Mouse (Mus musculus): ENCODE measurements around the gene S100a3.
A peak's percentile ranks its signal among the peaks of the same experiment; 100 is the strongest.

S100a3 gene

GRCm38 (mm10) chr3:90560008-90560628 lies at the start of gene S100a3:
Gene S100a3, plus strand, starts transcription at chr3:90560578.
- DNase-seq (ENCODE audit: low read depth, low spot score) = no peak

DNA sequence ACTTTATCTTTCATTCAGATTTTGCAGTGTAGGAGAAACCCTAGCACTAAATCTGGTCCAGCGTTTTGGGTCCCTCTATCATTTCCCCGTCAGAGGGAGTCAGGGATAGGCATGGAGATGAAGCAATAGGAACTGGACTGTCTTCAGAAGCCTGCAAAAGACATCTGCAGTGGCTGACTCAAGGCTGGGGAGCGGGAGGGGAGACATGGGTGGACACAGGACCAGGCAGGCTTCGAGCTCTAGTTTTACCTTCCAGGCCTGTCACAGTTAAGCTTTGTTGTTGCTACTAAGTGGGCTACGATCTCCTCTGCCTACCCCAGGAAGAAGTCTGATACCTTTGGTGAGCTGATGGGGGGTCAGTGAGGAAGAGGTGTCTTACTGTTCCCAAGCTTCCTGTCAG lies 48.1 kb upstream of the S100a3 start:
- DNase-seq (ENCODE audit: low read depth, low spot score) = no peak

- DNase-seq (ENCODE audit: low read depth, low spot score) = peak; percentile 31
These were observed 47.3 kb upstream of the S100a3 start for GRCm38 (mm10) chr3:90512948-90513642.

DNA sequence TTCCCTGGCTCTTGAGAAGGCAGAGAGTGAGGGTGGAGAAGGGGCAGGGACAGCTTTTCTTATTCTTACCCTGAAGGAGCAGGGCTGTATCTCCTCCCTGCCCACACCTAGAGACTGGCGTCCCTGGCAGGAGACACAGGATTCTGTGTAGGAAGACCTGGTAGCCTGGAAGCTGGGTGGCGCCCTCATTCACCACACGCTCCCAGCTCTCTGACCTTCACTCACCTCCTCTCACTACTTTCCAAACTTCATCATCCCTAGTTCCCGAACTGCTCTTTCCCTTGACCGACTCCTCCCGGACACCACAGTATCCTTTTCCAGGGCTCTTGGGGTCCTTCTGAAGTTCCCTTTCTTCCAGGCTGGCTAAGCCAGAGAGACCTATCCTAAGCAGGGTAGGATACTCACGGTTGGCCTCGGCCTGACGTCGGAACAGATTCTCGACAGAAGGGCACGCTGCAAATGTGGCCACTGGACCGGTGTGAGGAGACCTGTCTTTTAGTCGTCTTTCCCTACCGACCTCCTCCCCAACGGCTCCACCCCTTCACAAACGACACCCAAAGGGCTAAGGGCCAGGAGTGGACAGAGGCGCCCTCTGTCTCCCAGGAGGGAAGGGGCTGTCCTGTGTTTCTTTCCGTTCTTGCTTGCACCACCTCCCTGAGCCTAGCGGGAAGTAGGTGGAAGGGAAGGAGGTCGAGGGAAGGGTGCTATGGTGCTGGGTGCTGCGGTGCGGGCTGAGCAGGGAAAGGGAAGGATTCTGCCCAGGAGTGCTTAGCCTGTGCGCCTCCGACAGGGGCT lies 46.4 kb upstream of the S100a3 start, which contains the start of the genes S100a1 and S100a13:
TSS of gene S100a1 (minus strand) at position 597 of the 795 bp plus-strand sequence.
TSS of gene S100a13 (plus strand) at position 640 of the 795 bp plus-strand sequence.
- no peak for DNase-seq (ENCODE audit: low read depth, low spot score)

DNA sequence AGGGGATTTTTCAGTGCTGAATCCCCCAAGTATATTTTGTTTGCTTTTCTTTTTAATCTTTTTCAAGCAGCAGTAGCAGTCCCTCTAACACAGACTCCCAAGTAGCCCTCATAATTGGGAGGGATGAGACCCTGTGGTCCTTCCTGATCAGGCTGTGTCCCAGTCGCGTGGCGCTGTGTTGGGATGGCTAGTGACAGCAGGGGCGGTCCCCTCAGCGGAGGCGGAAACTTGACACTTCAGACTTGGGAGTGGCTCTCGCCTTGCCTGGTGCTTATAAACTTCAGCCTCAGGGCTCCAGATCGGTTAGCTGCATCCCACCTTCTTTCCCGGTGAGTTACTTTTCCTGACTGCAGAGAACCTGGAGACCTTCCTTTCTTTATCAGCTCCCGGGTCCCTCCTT lies 45.7 kb upstream of the S100a3 start:
- peak; percentile 56 for DNase-seq (ENCODE audit: low read depth, low spot score)

DNA sequence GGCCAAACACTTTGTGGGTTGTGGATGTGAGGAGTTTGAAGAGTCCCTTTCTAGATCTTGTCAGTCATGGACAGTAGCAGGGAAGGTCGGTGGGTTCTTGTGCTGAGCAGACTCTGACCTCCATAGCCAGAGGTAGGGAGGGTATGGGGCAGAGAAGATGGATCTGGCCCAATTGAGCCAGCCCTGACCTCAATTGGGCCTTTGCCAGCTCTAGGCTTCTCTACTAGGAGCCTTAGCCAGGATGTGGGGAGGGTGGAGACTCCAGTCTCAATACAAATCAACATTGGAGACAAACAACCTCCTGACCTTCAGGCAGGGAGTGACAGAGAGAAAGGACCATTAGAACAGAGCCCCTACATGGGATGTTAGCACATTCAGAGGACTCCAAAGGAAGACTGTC lies 45.1 kb upstream of the S100a3 start:
- no peak for DNase-seq (ENCODE audit: low read depth, low spot score)

DNA sequence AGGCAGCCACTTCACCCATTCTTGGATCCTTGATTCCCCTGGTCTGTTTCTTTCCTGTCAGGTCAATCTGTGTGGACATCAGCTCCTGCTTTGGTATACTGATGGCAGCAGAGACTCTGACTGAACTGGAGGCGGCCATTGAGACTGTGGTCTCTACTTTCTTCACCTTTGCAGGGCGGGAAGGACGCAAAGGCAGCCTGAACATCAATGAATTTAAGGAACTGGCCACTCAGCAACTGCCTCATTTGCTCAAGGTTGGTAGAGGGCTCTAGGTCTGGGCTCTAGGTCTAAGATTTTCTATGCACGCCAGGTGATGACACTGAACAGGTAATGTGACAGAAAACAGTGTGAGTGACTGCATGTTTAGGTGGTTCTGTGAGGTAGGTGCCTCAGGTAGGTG lies 44.6 kb upstream of the S100a3 start:
- no peak for DNase-seq (ENCODE audit: low read depth, low spot score)

DNA sequence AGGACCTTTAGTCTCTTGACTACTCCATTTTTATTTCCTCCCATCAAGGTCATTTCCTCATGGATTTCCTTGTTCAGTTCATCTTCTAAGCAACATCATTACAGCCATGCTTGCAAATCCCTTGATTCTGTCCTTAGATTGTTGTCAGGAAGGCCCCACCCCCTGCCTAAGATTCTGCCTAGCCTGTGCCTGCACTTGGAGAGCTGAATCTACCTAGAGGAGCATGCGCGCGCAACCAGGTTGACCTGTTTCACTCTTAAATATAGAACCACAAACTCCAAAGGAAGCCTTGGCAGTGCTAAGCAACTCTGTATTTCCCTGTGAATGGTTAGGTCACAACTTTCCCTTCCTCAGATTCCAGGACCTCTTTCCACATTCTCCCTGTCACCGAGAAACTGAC lies 42.7 kb upstream of the S100a3 start:
- no peak for DNase-seq (ENCODE audit: low read depth, low spot score)

DNA sequence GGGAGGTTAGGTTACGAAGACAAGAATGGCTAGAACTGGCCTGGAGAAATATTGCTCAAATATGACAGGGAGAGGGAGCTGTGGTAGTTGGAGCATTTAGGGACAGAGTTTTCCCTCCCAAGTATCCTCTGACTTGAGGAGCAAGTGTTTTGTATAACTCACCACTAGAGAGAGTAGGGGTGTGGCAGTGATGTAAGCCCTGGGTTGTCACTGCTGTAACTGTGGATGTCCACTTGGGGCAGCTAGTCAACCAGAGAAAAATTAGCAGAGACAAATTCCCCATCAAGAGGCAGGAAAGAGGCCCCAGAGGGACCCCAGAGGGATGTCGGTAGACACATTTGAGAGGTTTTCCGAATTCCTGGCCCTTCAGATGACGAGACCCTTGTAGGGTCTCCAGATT lies 35.0 kb upstream of the S100a3 start:
- peak; percentile 93 for DNase-seq (ENCODE audit: low read depth, low spot score)

GRCm38 (mm10) chr3:90526076-90526475 lies 34.3 kb upstream of the S100a3 start:
- no peak for DNase-seq (ENCODE audit: low read depth, low spot score)

GRCm38 (mm10) chr3:90526580-90526979 lies 33.8 kb upstream of the S100a3 start, which contains the start of gene S100a14:
Gene S100a14, plus strand, starts transcription at chr3:90526856.
- no peak for DNase-seq (ENCODE audit: low read depth, low spot score)

GRCm38 (mm10) chr3:90527291-90527873 lies 33.0 kb upstream of the S100a3 start:
- no peak for DNase-seq (ENCODE audit: low read depth, low spot score)

DNA sequence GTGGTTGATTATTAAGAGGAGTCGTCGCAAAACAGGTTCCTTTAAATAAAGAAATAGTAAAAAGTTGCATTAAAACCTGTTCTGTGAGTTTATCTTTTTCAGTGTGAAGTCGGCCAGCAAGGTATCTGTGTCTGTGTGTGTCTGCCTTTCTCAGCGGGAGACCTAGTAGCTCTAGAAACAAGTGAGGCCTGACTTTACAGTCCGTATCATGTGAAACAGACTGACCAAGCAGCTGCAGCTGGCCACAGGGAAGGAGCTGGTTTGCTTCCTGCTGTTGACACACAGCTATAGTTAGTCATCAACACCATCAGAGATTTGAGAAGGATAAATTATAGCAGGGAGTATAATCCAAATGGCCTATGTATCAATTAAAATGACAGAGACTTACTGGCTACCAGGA lies 28.7 kb upstream of the S100a3 start:
- DNase-seq (ENCODE audit: low read depth, low spot score) = no peak

- DNase-seq (ENCODE audit: low read depth, low spot score) = no peak
These were observed 24.9 kb upstream of the S100a3 start for GRCm38 (mm10) chr3:90535446-90535845.

DNA sequence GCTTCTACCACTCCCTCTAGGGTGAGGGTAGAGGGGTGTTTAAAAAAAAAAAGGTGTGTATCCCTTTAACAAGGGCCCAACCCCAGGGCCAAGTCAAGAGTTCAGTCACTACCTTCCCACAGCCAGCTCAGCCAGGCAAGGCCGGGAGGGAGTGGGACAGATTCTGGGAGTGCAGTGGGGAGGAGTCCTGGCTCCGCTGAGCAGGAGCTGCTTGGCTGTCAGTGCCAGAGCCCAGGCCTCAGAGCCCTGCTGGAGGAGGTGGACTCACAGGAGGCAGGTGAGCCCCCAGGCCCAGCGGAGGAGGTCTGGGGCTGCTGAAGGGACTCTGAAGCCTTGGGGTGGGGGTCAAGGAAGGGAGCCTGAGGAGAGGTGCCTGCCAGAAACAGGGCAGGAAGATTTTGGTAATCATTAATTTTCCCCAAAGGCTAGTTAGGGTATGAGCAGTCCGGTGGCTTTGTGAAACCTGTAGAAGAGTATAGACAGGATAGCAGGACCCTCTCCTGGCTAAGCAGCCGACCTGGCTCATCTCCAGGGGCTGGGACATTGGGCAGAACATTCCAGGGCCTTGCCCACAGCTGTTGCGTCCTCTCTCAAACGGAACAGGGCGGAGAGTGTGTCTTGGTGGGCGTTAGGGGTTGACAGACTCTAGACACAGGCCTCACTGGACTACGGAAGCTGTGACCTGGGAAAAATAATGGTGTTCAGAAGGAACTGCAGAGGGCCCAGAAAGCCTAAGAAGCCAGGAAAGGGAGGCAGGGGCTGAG lies 23.1 kb upstream of the S100a3 start, which contains the start of gene S100a16:
TSS of gene S100a16 (plus strand) at position 114 of the 764 bp plus-strand sequence.
- DNase-seq (ENCODE audit: low read depth, low spot score) = peak; percentile 41

- no peak for DNase-seq (ENCODE audit: low read depth, low spot score)
These were observed 22.5 kb upstream of the S100a3 start for GRCm38 (mm10) chr3:90537905-90538296.

DNA sequence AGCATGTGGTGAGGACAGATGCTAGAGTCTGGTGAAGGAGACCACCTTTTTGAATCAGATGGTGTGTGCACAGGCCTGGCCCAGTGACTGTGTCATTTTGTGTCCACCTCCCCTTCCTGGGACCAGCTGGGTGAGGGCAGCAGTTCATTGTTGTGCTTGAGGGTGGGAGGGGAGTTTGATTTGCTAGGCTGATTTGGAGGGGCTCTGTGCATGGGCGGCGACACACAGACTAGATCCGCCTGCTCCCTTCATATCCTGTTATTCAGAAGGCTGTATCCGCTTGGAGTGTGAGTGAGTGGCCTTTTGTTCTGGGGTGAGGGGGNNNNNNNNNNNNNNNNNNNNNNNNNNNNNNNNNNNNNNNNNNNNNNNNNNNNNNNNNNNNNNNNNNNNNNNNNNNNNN lies 19.5 kb upstream of the S100a3 start:
- no peak for DNase-seq (ENCODE audit: low read depth, low spot score)

GRCm38 (mm10) chr3:90549676-90550420 lies 10.5 kb upstream of the S100a3 start:
- no peak for DNase-seq (ENCODE audit: low read depth, low spot score)

DNA sequence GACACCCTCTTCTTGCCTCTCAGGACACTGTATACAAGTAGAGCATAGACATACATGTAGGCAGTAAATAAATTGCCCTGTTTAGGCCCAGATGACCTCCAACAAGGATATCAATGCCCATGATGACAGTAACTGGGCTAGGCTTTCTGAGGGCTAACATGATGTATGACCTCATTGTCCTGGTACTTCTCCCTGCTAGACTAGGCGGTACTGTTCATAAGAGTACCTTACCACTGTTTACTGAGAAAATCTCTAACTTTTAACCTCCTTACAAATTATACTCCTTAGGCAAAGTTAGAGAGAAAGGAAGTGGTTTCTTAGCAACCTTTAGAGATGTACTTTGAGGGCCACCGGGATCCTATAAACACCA lies 10.0 kb upstream of the S100a3 start:
- DNase-seq (ENCODE audit: low read depth, low spot score) = no peak

DNA sequence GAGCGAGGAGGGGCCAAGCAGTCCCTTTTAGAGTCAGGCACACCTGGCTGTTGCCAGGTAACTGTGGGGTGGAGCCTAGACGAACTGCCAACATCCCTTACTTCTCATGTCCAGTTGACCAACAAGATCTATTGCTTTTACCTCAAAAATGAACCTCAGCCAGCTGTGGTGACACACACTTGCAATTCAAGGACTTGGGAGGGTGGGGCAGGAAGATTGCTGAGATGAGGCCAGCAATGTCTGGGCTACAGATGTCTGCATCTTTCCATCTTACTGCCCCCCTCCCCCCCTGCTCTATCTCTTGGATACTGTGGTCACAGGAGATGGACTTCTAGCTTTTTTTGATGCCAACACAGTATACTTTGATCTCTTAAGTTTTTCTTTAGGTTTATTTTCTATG lies 8.1 kb upstream of the S100a3 start:
- no peak for DNase-seq (ENCODE audit: low read depth, low spot score)

- DNase-seq (ENCODE audit: low read depth, low spot score) = no peak
These were observed 4.4 kb upstream of the S100a3 start for GRCm38 (mm10) chr3:90555954-90556353.

All from ES-CJ7 (cell line).